Mouse (Mus musculus): ENCODE results near the gene Hoxd3.

The Hoxd3 gene

GRCm38 (mm10) chr2:74679596-74679971 lies 32.1 kb upstream of the Hoxd3 start:
- DNase-seq (ENCODE audit: low spot score) = no peak

- DNase-seq (ENCODE audit: low spot score) = no peak
Observed at GRCm38 (mm10) chr2:74679980-74680379, 31.7 kb upstream of the Hoxd3 start.

- no peak for DNase-seq (ENCODE audit: low spot score)
Observed at GRCm38 (mm10) chr2:74680561-74681398, 30.9 kb upstream of the Hoxd3 start.

GRCm38 (mm10) chr2:74681594-74682531 lies 29.9 kb upstream of the Hoxd3 start:
- DNase-seq (ENCODE audit: low spot score) = no peak

- no peak for DNase-seq (ENCODE audit: low spot score)
Observed at GRCm38 (mm10) chr2:74682796-74683195, 28.9 kb upstream of the Hoxd3 start.

- no peak for DNase-seq (ENCODE audit: low spot score)
Observed at GRCm38 (mm10) chr2:74683471-74683951, 28.2 kb upstream of the Hoxd3 start.

- DNase-seq (ENCODE audit: low spot score) = no peak
Observed at GRCm38 (mm10) chr2:74684106-74684505, 27.6 kb upstream of the Hoxd3 start.

GRCm38 (mm10) chr2:74685059-74685603 lies 26.6 kb upstream of the Hoxd3 start:
- no peak for DNase-seq (ENCODE audit: low spot score)

GRCm38 (mm10) chr2:74686301-74686987 lies 25.3 kb upstream of the Hoxd3 start:
- no peak for DNase-seq (ENCODE audit: low spot score)

GRCm38 (mm10) chr2:74686988-74687697 lies 24.6 kb upstream of the Hoxd3 start:
- DNase-seq (ENCODE audit: low spot score) = no peak

GRCm38 (mm10) chr2:74687698-74688555 lies 23.8 kb upstream of the Hoxd3 start:
- DNase-seq (ENCODE audit: low spot score) = no peak

- no peak for DNase-seq (ENCODE audit: low spot score)
Observed at GRCm38 (mm10) chr2:74688795-74689573, 22.7 kb upstream of the Hoxd3 start.

GRCm38 (mm10) chr2:74689574-74690337 lies 22.0 kb upstream of the Hoxd3 start:
- no peak for DNase-seq (ENCODE audit: low spot score)

GRCm38 (mm10) chr2:74690338-74690716 lies 21.4 kb upstream of the Hoxd3 start:
- DNase-seq (ENCODE audit: low spot score) = no peak

- DNase-seq (ENCODE audit: low spot score) = peak; percentile 60
Observed at GRCm38 (mm10) chr2:74691022-74691951, 20.4 kb upstream of the Hoxd3 start, which contains the start of gene Hoxd10. Gene Hoxd10 (plus strand): TSS chr2:74691924.

GRCm38 (mm10) chr2:74691995-74692807 lies 19.5 kb upstream of the Hoxd3 start:
- no peak for DNase-seq (ENCODE audit: low spot score)

Measured in ovary, postnatal 14 days (tissue).